Mouse (Mus musculus): Measurements from ENCODE around the gene Arhgef28. TPM values are rescaled to one million over a fixed set of nuclear protein-coding genes. Genes with fewer than 3 reads are reported as not detected.

Arhgef28 gene
- total and polyA plus RNA-seq, 3 experiments = not detected

- DNase-seq (ENCODE audit: low read depth, low spot score) = no peak
- no peaks in the 10 kb centered on the region for H3K9me3 ChIP-seq (replicated peaks; ENCODE audit: insufficient read depth, low read length)
- H3K36me3 ChIP-seq (ENCODE audit: control insufficient read depth in 1 of 2, insufficient read depth in 2 of 2, low read length in 2 of 2) = no peaks in the 10 kb centered on the region
- H3K9ac ChIP-seq (ENCODE audit: control insufficient read depth, low read depth, low read length, poor library complexity, severe bottlenecking) = no peak overlapping the region
- no peaks in the 10 kb centered on the region for H3K4me1 ChIP-seq (ENCODE audit: control insufficient read depth in 1 of 2, insufficient read depth in 2 of 2, low read length in 2 of 2)
- H3K27me3 ChIP-seq (ENCODE audit: control insufficient read depth in 1 of 2, insufficient read depth in 2 of 2, low read length in 2 of 2) = no peaks in the 10 kb centered on the region
- no peak for TF ChIP-seq USF1 (IDR thresholded peaks at IDR 0.05; ENCODE audit: low read depth, low read length)
- TF ChIP-seq ETS1 (IDR thresholded peaks at IDR 0.05; ENCODE audit: low read depth, low read length) = no peak
- TF ChIP-seq TBP (IDR thresholded peaks at IDR 0.05; ENCODE audit: low read depth, low read length) = no peak
- TF ChIP-seq E2F4 (IDR thresholded peaks at IDR 0.05; ENCODE audit: borderline replicate concordance, low read depth, low read length) = no peak
- no peak for TF ChIP-seq CHD2 (IDR thresholded peaks at IDR 0.05; ENCODE audit: low read length)
- no peak for TF ChIP-seq POLR2AphosphoS2 (IDR thresholded peaks at IDR 0.05; ENCODE audit: low read length)
- no peak for TF ChIP-seq NELFE (IDR thresholded peaks at IDR 0.05; ENCODE audit: low read depth, low read length)
- no peak for TF ChIP-seq RCOR1 (IDR thresholded peaks at IDR 0.05; ENCODE audit: low read depth, low read length)
- TF ChIP-seq POLR2AphosphoS5 (IDR thresholded peaks at IDR 0.05; ENCODE audit: borderline replicate concordance, low read depth, low read length) = no peak
- TF ChIP-seq MAX (IDR thresholded peaks at IDR 0.05; ENCODE audit: low read length) = no peak
- TF ChIP-seq MEF2A (IDR thresholded peaks at IDR 0.05; ENCODE audit: extremely low read depth, insufficient replicate concordance, low read depth, low read length, poor library complexity, severe bottlenecking) = no peak
- no peak for TF ChIP-seq CTCF (IDR thresholded peaks at IDR 0.05 in 2 of 3, conservative IDR thresholded peaks at IDR 0.05 in 1 of 3; ENCODE audit: control insufficient read depth in 1 of 3, insufficient read depth in 1 of 3, low read depth in 2 of 3, low read length in 3 of 3, poor library complexity in 1 of 3, severe bottlenecking in 1 of 3)
- no peak for TF ChIP-seq MYC (IDR thresholded peaks at IDR 0.05; ENCODE audit: low read depth, low read length)
- no peak for TF ChIP-seq KAT2A (conservative IDR thresholded peaks at IDR 0.05; ENCODE audit: low read depth, low read length)
- TF ChIP-seq TAL1 (IDR thresholded peaks at IDR 0.05; ENCODE audit: low read length) = no peak
- no peak for TF ChIP-seq ZNF384 (IDR thresholded peaks at IDR 0.05; ENCODE audit: low read depth, low read length)
- TF ChIP-seq CHD1 (IDR thresholded peaks at IDR 0.05; ENCODE audit: low read depth, low read length) = no peak
- TF ChIP-seq ZMIZ1 (IDR thresholded peaks at IDR 0.05; ENCODE audit: low read depth, low read length) = no peak
- no peak overlapping the region for H3K4me3 ChIP-seq (ENCODE audit: control insufficient read depth in 1 of 2, insufficient read depth in 1 of 2, low read depth in 2 of 2, low read length in 2 of 2)
- H3K79me2 ChIP-seq (ENCODE audit: control insufficient read depth, insufficient read depth, low read length, poor library complexity) = no peaks in the 10 kb centered on the region
- no peak overlapping the region for H3K27ac ChIP-seq (ENCODE audit: control insufficient read depth, low read depth, low read length)
Observed at GRCm38 (mm10) chr13:98038731-98039130, 167.5 kb downstream of the Arhgef28 start.

GRCm38 (mm10) chr13:98037693-98038092, 168.5 kb downstream of the Arhgef28 start:
- no peaks in the 10 kb centered on the region for H3K27me3 ChIP-seq (ENCODE audit: control insufficient read depth in 1 of 2, insufficient read depth in 2 of 2, low read length in 2 of 2)
- no peaks in the 10 kb centered on the region for H3K9me3 ChIP-seq (replicated peaks; ENCODE audit: insufficient read depth, low read length)
- no peak for DNase-seq (ENCODE audit: low read depth, low spot score)
- no peak for TF ChIP-seq USF1 (IDR thresholded peaks at IDR 0.05; ENCODE audit: low read depth, low read length)
- no peak for TF ChIP-seq MAFK (IDR thresholded peaks at IDR 0.05; ENCODE audit: borderline replicate concordance, low read depth, low read length)
- TF ChIP-seq EP300 (IDR thresholded peaks at IDR 0.05; ENCODE audit: low read depth in 1 of 2, low read length in 2 of 2) = no peak
- no peak for TF ChIP-seq POLR2AphosphoS5 (IDR thresholded peaks at IDR 0.05; ENCODE audit: borderline replicate concordance, low read depth, low read length)
- no peak for TF ChIP-seq KAT2A (conservative IDR thresholded peaks at IDR 0.05; ENCODE audit: low read depth, low read length)
- no peak for TF ChIP-seq TBP (IDR thresholded peaks at IDR 0.05; ENCODE audit: low read depth, low read length)
- no peak for TF ChIP-seq GABPA (IDR thresholded peaks at IDR 0.05; ENCODE audit: low read depth, low read length)
- TF ChIP-seq MXI1 (IDR thresholded peaks at IDR 0.05; ENCODE audit: low read depth, low read length) = no peak
- no peak for TF ChIP-seq SIN3A (IDR thresholded peaks at IDR 0.05; ENCODE audit: low read length)
- TF ChIP-seq JUND (IDR thresholded peaks at IDR 0.05; ENCODE audit: low read depth, low read length) = no peak
- no peak for TF ChIP-seq ZMIZ1 (IDR thresholded peaks at IDR 0.05; ENCODE audit: low read depth, low read length)
- TF ChIP-seq ETS1 (IDR thresholded peaks at IDR 0.05; ENCODE audit: low read depth, low read length) = no peak
- no peak for TF ChIP-seq CTCF (IDR thresholded peaks at IDR 0.05 in 2 of 3, conservative IDR thresholded peaks at IDR 0.05 in 1 of 3; ENCODE audit: control insufficient read depth in 1 of 3, insufficient read depth in 1 of 3, low read depth in 2 of 3, low read length in 3 of 3, poor library complexity in 1 of 3, severe bottlenecking in 1 of 3)
- TF ChIP-seq MAX (IDR thresholded peaks at IDR 0.05; ENCODE audit: low read length) = no peak
- TF ChIP-seq MYB (IDR thresholded peaks at IDR 0.05; ENCODE audit: low read depth, low read length) = no peak
- no peaks in the 10 kb centered on the region for H3K36me3 ChIP-seq (ENCODE audit: control insufficient read depth in 1 of 2, insufficient read depth in 2 of 2, low read length in 2 of 2)
- no peaks in the 10 kb centered on the region for H3K79me2 ChIP-seq (ENCODE audit: control insufficient read depth, insufficient read depth, low read length, poor library complexity)
- H3K4me1 ChIP-seq (ENCODE audit: control insufficient read depth in 1 of 2, insufficient read depth in 2 of 2, low read length in 2 of 2) = no peaks in the 10 kb centered on the region
- no peak overlapping the region for H3K27ac ChIP-seq (ENCODE audit: control insufficient read depth, low read depth, low read length)
- H3K4me3 ChIP-seq (ENCODE audit: control insufficient read depth in 1 of 2, insufficient read depth in 1 of 2, low read depth in 2 of 2, low read length in 2 of 2) = no peak overlapping the region
- H3K9ac ChIP-seq (ENCODE audit: control insufficient read depth, low read depth, low read length, poor library complexity, severe bottlenecking) = no peak overlapping the region
